Mouse (Mus musculus): ENCODE data around the gene Ap3b1.
A peak's percentile ranks its signal among the peaks of the same experiment; 100 is the strongest.

Ap3b1 gene

GRCm38 (mm10) chr13:94595289-94595688 is 236.5 kb downstream of the Ap3b1 start:
- DNase-seq (ENCODE audit: low read depth, low spot score): no peak

DNA sequence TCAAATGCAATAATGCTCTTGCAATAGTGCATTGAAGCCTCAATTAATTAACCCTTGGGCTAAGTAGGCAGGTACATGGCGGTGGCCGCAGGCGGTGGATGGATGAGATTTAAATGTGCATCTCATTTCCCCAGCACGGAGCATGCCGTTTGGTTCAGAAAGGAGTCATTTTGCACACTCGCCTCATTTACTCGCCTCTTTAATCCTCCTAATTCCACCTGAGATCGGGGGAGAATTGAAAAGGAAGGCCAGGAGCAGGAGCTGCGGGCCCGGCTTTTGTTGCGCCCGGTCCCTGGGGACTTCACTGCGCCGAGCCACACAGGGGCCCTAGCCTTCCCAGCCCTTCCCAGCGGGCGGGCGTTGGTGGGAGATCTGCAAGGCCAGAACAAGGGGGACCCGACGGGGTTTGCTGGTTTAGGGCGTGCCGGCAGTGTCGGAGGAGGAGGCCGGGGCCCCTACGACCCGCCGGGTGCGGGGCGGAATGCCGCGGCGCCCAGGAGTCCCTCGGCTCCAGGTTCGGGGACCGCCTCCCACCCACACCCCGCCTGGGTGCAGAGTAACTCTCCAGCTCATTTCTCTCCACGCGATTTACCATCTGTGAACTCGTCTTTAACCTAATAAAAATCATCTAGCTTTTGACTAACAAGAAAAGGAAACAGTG is 237.1 kb downstream of the Ap3b1 start:
- no peak for DNase-seq (ENCODE audit: low read depth, low spot score)

DNA sequence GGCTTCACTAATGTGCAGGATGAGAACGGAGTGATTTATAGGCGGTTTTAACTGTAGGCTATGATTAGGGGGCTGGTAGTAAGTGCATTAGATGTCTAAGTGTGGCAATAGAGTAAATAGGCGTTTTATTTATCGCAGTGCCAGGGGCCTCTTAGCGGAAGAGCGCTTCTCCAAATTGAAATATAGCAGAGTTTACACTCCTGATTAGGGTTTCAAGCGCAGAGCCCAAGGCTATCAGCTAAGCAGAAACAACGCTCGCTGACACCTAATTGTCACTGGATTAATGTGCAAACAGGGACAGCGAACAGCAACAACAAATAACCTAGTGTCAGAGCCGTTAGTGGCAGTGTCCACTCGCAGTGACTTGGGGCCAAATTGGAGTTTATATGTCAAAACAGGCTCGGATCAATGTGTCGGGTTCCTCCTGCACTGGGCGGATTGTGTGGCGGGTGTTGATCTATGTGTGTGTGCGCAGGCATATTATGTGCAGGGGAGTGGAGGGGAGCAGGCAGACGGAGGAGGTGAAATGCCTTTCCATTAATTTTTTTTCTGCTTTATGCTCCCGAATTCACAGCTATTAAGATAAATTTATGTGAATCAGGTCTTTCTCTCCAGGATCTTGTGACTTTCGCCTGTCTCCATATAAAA is 237.8 kb downstream of the Ap3b1 start:
- DNase-seq (ENCODE audit: low read depth, low spot score): no peak

DNA sequence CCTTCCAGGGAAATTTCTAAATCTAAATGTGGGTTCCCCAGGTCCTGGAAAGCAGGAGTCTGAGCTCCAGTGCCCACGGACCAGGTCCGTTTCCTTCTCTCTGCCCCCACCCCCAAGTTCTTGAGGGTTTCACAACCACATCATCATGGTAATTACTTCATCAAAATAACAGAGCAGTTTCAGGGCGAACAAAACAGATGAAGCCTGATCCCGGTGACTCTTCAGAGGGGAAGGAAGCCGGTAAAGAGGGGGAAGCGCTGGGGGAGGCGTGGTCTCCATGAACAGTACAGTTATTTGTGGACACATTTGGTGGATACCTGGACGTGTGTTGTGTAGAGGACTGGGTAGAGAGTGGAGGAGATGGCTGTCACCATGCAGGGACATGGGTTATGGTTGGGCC is 241.0 kb downstream of the Ap3b1 start:
- DNase-seq (ENCODE audit: low read depth, low spot score): no peak

- no peak for DNase-seq (ENCODE audit: low read depth, low spot score)
These were observed 248.5 kb downstream of the Ap3b1 start for GRCm38 (mm10) chr13:94607035-94607860.

- no peak for DNase-seq (ENCODE audit: low read depth, low spot score)
These were observed 249.1 kb downstream of the Ap3b1 start for GRCm38 (mm10) chr13:94607861-94608223.

GRCm38 (mm10) chr13:94608420-94608831 is 249.7 kb downstream of the Ap3b1 start:
- no peak for DNase-seq (ENCODE audit: low read depth, low spot score)

GRCm38 (mm10) chr13:94608947-94609346 is 250.2 kb downstream of the Ap3b1 start:
- DNase-seq (ENCODE audit: low read depth, low spot score): peak; percentile 37

All from brain, adult 2 months (tissue).